8 mouse cellular contexts compared by ENCODE assay signal in the genomic region with DNA sequence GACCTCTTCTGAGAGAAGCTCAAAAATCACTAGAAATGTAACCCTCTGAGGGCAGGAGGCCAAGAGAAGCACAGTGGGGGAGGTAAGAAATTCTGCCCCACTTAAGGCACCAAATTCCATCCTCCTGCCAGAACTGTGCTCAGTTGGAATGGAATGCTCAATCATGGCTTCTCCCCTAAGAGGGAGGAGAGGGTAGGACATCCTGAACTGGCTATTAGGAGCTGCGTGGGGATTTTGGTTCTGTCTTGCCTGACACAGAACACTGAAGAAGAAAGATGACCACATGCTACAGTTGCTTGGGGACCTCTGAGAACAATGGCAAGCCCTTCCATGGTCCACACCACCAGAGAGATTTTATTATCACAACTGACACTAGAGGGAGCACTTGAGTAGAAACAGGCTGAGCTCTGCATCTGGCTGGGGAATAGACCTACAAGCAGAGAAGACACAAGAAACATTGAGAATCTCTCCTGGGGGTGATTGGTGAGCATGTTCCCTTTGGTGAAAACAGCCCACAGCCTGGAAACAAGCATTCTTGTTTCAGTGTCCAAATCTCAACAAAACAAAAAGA.
DNase-seq lines count a peak whose midpoint lies in the region; ATAC-seq and TF ChIP-seq lines count a peak whose summit lies in the region.

No protein-coding gene starts in this region.

- H3K9me3 ChIP-seq in heart, embryonic 10.5 days = no peaks in the 10 kb centered on the region
- H3K9me3 ChIP-seq in forebrain, postnatal 0 days (ENCODE audit: low read length) = no peaks in the 10 kb centered on the region

- ATAC-seq in forebrain, postnatal 0 days = no peak

- TF ChIP-seq CTCF in forebrain, postnatal 0 days (IDR thresholded peaks at IDR 0.05; ENCODE audit: low read depth) = peak; percentile 46

- no peak overlapping the region for H3K9ac ChIP-seq in forebrain, postnatal 0 days

- no peaks in the 10 kb centered on the region for H3K27me3 ChIP-seq in heart, embryonic 10.5 days (ENCODE audit: insufficient read depth, poor library complexity, severe bottlenecking)
- H3K27me3 ChIP-seq in forebrain, postnatal 0 days (ENCODE audit: insufficient read depth, low read length) = no peaks in the 10 kb centered on the region

- no peaks in the 10 kb centered on the region for H3K36me3 ChIP-seq in heart, embryonic 10.5 days
- H3K36me3 ChIP-seq in forebrain, postnatal 0 days (ENCODE audit: insufficient read depth) = no peaks in the 10 kb centered on the region

- no peaks in the 10 kb centered on the region for H3K4me1 ChIP-seq in heart, embryonic 10.5 days
- H3K4me1 ChIP-seq in forebrain, postnatal 0 days (ENCODE audit: insufficient read depth) = no peaks in the 10 kb centered on the region

- no peak overlapping the region for H3K4me3 ChIP-seq in heart, embryonic 10.5 days
- no peak overlapping the region for H3K4me3 ChIP-seq in forebrain, postnatal 0 days (ENCODE audit: low read depth, low read length)

- WGBS in heart, embryonic 10.5 days = 38% methylated on average over 1 of the region's 1 CpGs
- WGBS in forebrain, postnatal 0 days = 39% methylated on average over 1 of the region's 1 CpGs

- H3K4me2 ChIP-seq in forebrain, postnatal 0 days (ENCODE audit: low read depth) = no peak overlapping the region

- DNase-seq in heart, adult 18-20 months = peak; percentile 24 to 71
- no peak for DNase-seq in heart, embryonic 10.5 days (ENCODE audit: low spot score)
- DNase-seq in 3T3-L1 (ENCODE audit: low read depth, low spot score) = peak; percentile 78
- peak; percentile 64 for DNase-seq in R1 (ENCODE audit: low read depth, low spot score)
- no peak for DNase-seq in forebrain, postnatal 0 days
- DNase-seq in left cerebral cortex, adult 9 months (ENCODE audit: low spot score in 2 of 2) = peak; percentile 6 to 60
- peak; percentile 79 for DNase-seq in retina, embryonic 14.5 days (ENCODE audit: low spot score)
- DNase-seq in right cerebral cortex, postnatal 4 days = no peak

- H3K27ac ChIP-seq in heart, embryonic 10.5 days = no peak overlapping the region
- no peak overlapping the region for H3K27ac ChIP-seq in forebrain, postnatal 0 days (ENCODE audit: low read depth, low read length)

Comparison
In these comparisons a context has a peak if more than half of its experiments do, and no peak if none do; other contexts are left out.
1. DNase-seq: peak in heart, adult 18-20 months (2 of 2), 3T3-L1 (single experiment), R1 (single experiment), left cerebral cortex, adult 9 months (2 of 2) and retina, embryonic 14.5 days (single experiment); none in heart, embryonic 10.5 days (single experiment), forebrain, postnatal 0 days (single experiment) and right cerebral cortex, postnatal 4 days (single experiment).